Comparison of ENCODE assay signal across 8 mouse cellular contexts in genomic region chr6:57534611-57535286, GRCm38 (mm10). TPM values are rescaled to one million over a fixed set of nuclear protein-coding genes. Genes with fewer than 3 reads are reported as not detected.
DNase-seq lines count a peak whose midpoint lies in the region; ATAC-seq lines count a peak whose summit lies in the region.

No protein-coding gene starts in this region.

- H3K4me3 ChIP-seq in embryonic facial prominence, embryonic 11.5 days (ENCODE audit: low read depth, low read length): peak overlapping the region; percentile 67
- H3K4me3 ChIP-seq in heart, embryonic 13.5 days: peak overlapping the region; percentile 63
- peak overlapping the region; percentile 82 for H3K4me3 ChIP-seq in neural tube, embryonic 15.5 days (replicated peaks)

- H3K4me2 ChIP-seq in embryonic facial prominence, embryonic 11.5 days (ENCODE audit: low read depth, low read length): peak overlapping the region; percentile 71
- H3K4me2 ChIP-seq in heart, embryonic 13.5 days: peak overlapping the region; percentile 68
- peak overlapping the region; percentile 84 for H3K4me2 ChIP-seq in neural tube, embryonic 15.5 days

- under 1% methylated on average over 31 of the region's 31 CpGs for WGBS in embryonic facial prominence, embryonic 11.5 days
- under 1% methylated on average over 31 of the region's 31 CpGs for WGBS in heart, embryonic 13.5 days
- WGBS in neural tube, embryonic 15.5 days: under 1% methylated on average over 31 of the region's 31 CpGs

- H3K27ac ChIP-seq in embryonic facial prominence, embryonic 11.5 days (replicated peaks; ENCODE audit: low read depth, low read length): no peak overlapping the region; the same call in none of the 2 replicates
- H3K27ac ChIP-seq in heart, embryonic 13.5 days (replicated peaks): peak overlapping the region; percentile 90
- peak overlapping the region; percentile 89 for H3K27ac ChIP-seq in neural tube, embryonic 15.5 days (replicated peaks)

- DNase-seq in CD8-positive naive resting alpha-beta T cell, adult 2 months (ENCODE audit: low read depth in 2 of 2, low spot score in 2 of 2): peak; percentile 30 to 43
- DNase-seq in adrenal gland, postnatal 14 days: peak; percentile 77
- peak; percentile 53 for DNase-seq in embryonic facial prominence, embryonic 11.5 days (ENCODE audit: low spot score)
- DNase-seq in kidney, postnatal 10 days: peak; percentile 55
- peak; percentile 33 to 35 for DNase-seq in lung, adult 18-20 months
- DNase-seq in thymus, adult 18-20 months: peak; percentile 32 to 47

- H3K4me1 ChIP-seq in embryonic facial prominence, embryonic 11.5 days (ENCODE audit: control insufficient read depth, insufficient read depth, low read length): no peaks in the 10 kb centered on the region
- peaks cover 45% of the 10 kb centered on the region for H3K4me1 ChIP-seq in heart, embryonic 13.5 days
- H3K4me1 ChIP-seq in neural tube, embryonic 15.5 days: peaks cover 13% of the 10 kb centered on the region

- peak overlapping the region; percentile 59 for H3K9ac ChIP-seq in embryonic facial prominence, embryonic 11.5 days (replicated peaks; ENCODE audit: low read length)
- peak overlapping the region; percentile 88 for H3K9ac ChIP-seq in heart, embryonic 13.5 days
- peak overlapping the region; percentile 80 for H3K9ac ChIP-seq in neural tube, embryonic 15.5 days (replicated peaks)

- no peaks in the 10 kb centered on the region for H3K36me3 ChIP-seq in embryonic facial prominence, embryonic 11.5 days (replicated peaks; ENCODE audit: control insufficient read depth, insufficient read depth, low read depth, low read length)
- H3K36me3 ChIP-seq in heart, embryonic 13.5 days: no peaks in the 10 kb centered on the region
- H3K36me3 ChIP-seq in neural tube, embryonic 15.5 days: no peaks in the 10 kb centered on the region

- no peaks in the 10 kb centered on the region for H3K27me3 ChIP-seq in embryonic facial prominence, embryonic 11.5 days (ENCODE audit: control insufficient read depth, insufficient read depth, low read length)
- H3K27me3 ChIP-seq in heart, embryonic 13.5 days (replicated peaks): no peaks in the 10 kb centered on the region
- no peaks in the 10 kb centered on the region for H3K27me3 ChIP-seq in neural tube, embryonic 15.5 days (replicated peaks)

- ATAC-seq in embryonic facial prominence, embryonic 11.5 days (replicated peaks; ENCODE audit: insufficient number of reproducible peaks, low FRiP score, low TSS enrichment, low read depth): peak; percentile 17
- 0 out of 2 replicates have a peak, but pooled peaks have one; percentile 19 for ATAC-seq in heart, embryonic 13.5 days (ENCODE audit: extremely low read depth, insufficient number of reproducible peaks, low FRiP score, low TSS enrichment)
- ATAC-seq in neural tube, embryonic 15.5 days (ENCODE audit: low FRiP score): peak; percentile 64

- no peaks in the 10 kb centered on the region for H3K9me3 ChIP-seq in embryonic facial prominence, embryonic 11.5 days (replicated peaks; ENCODE audit: control insufficient read depth, low read length)
- H3K9me3 ChIP-seq in heart, embryonic 13.5 days: no peaks in the 10 kb centered on the region
- no peaks in the 10 kb centered on the region for H3K9me3 ChIP-seq in neural tube, embryonic 15.5 days (replicated peaks)

RNA-seq across cellular contexts. Expression of gene Ppm1k, which starts 0.5 kb away (rescaled TPM):
- 43.1 and 44.9 TPM in 2 replicates for total RNA-seq in adrenal gland, postnatal 14 days (2021)
- 4.3 and 4.4 TPM in 2 replicates for polyA plus RNA-seq in embryonic facial prominence, embryonic 11.5 days (2014; fragmentation: Nextera tagmentation; extraction: Ambion mirVana)
- 10.5 and 11.0 TPM in 2 replicates for polyA plus RNA-seq in heart, embryonic 13.5 days (2015; fragmentation: Nextera tagmentation; extraction: Ambion mirVana)
- 7.2 and 7.5 TPM in 2 replicates for polyA plus RNA-seq in neural tube, embryonic 15.5 days (2015; fragmentation: Nextera tagmentation; extraction: Ambion mirVana)

RNA-seq across cellular contexts. Expression of gene Herc6, which starts 46.1 kb away (rescaled TPM):
- total RNA-seq in adrenal gland, postnatal 14 days (2021): 13.2 and 14.7 TPM in 2 replicates
- 3.5 and 3.8 TPM in 2 replicates for polyA plus RNA-seq in embryonic facial prominence, embryonic 11.5 days (2014; fragmentation: Nextera tagmentation; extraction: Ambion mirVana)
- polyA plus RNA-seq in heart, embryonic 13.5 days (2015; fragmentation: Nextera tagmentation; extraction: Ambion mirVana): 4.1 and 4.2 TPM in 2 replicates
- 1.5 and 3.7 TPM in 2 replicates for polyA plus RNA-seq in neural tube, embryonic 15.5 days (2015; fragmentation: Nextera tagmentation; extraction: Ambion mirVana)
